Mouse (Mus musculus): ENCODE measurements around the gene Col6a6.

The Col6a6 gene

DNA sequence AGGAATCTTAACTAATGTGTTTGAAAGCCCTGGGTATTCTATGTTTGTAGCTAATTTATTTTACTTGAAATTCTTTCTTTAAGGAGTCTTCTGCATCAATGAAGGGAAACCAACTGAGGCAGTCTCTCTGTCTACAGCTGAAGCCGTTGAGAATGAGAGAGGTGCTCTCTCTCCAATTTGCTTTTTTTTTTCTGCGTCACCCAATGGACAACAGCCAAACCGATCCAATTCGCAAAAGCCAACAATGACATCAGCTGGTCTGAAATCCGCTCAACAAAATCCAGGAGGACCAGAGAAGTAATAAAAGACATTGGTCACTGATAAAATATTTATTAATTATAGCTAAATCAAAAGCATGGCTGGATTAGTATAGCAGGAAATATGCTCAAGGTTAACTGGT, 26.5 kb downstream of the Col6a6 start:
- DNase-seq (ENCODE audit: low spot score in 2 of 2): peak in 1 of 2 experiments; percentile 10

DNA sequence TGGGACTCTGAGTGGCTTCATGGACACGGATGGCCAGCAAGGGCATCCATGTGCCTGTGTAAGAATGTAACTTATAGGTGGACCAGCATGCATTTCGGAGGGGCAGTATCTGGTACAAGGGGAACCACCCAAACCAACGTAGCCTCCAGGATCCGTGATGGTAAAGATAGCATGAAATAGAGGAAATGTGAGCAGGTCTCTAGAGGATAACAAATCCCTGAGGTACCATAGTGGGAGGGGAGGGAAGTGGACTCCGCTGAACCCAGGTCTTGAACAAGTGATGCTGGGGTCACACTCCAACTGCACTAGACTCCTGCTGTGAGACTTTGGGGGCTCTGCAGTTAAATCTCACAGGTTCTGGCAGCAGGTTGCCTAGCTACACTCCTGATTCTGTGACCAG, 27.7 kb downstream of the Col6a6 start:
- DNase-seq (ENCODE audit: low spot score in 2 of 2): no peak

DNA sequence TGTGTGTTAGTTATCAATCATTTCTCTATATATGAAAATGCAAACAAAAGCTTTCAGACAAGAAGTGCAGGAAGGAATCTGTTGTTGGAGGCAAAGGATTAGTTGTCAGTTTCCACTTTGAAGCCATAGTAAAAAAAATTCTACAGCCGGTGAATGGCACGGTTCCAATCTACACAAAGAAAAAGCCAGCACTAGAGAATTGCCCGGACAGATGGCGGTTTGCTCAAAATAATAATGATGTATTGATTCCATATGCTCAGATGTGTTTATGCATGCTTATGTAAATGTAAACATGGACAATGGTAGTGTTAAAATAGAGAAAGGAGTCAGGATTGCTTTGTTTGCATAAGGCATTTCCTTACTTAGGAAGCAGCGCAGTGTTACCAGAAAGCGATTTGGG, 31.8 kb downstream of the Col6a6 start:
- no peak for DNase-seq (ENCODE audit: low spot score in 2 of 2)

DNA sequence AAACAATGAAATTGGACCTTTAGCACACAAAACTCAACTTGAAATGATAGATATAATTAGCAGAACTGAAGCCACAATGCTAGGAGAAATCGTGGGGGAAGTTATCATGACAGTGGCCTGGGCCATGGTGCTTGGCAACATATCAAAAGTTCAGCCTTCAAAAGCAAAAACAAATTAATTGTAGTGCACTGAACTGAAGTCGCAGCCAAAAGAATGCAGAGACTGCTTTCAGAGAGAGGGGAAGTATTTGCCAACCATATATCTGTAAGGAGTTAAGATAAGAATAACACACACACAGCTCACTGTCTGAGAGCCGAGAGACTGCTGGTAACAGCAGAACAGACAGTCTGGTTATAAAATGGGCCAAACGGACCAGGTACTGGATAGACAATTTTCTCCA, 33.0 kb downstream of the Col6a6 start:
- no peak for DNase-seq (ENCODE audit: low spot score in 2 of 2)

DNA sequence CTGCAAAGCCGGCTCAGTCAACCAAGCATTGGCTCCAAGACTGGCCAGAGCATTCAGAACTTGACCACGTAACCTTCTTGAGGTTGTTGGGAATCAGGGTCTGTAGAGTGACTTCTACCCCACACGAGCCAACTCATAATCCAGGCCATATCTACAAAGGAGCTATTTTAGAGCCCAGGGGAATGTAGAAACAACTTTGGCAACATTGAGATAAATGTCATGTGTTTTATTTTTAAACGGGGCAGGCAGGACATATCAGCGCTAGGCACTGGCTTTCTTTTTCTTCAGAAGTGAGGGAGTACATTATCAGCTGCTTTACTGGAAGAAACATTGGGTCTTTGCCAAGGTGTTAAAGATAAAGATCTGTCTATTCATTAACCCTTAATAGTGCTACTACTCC, 36.1 kb downstream of the Col6a6 start:
- DNase-seq (ENCODE audit: low spot score in 2 of 2): no peak

DNA sequence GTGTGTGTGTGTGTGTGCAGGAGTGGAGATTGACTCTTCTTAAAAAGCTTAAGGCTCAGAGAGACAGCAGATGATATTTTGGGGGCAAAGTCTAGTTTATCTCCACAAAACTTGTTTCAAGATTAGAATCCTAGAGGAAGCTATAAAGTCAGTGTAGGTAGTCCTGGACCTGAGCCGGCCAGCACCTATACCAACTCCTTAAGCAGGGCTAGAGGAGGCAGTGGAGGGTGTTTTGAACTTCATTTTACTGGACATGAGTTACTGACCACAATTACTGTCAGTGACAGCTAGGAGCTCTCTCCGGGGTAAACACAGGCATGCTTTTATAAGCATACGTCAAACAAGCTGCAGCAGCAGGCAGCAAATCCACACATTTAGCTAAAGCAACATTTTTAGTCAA, 39.8 kb downstream of the Col6a6 start:
- DNase-seq (ENCODE audit: low spot score in 2 of 2): no peak

DNA sequence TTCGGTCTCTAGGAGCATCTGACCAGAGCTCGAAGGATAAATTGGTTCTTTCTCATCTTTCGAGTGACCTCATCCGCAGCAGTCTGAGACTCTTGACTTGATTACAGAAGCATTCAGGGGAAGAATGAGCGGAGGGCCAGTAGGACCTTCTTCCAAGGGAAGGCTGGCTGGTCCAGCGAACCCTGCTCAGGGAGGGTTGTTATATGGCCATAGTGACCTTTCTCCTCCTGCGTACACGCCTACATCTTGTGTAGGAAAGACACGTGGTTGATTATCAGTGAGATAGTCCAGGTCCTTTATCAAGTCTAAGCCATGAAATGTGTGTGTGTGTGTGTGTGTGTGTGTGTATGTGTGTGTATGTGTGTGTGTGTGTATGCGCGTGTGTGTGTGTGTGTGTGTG, 40.2 kb downstream of the Col6a6 start:
- DNase-seq (ENCODE audit: low spot score in 2 of 2): no peak

DNA sequence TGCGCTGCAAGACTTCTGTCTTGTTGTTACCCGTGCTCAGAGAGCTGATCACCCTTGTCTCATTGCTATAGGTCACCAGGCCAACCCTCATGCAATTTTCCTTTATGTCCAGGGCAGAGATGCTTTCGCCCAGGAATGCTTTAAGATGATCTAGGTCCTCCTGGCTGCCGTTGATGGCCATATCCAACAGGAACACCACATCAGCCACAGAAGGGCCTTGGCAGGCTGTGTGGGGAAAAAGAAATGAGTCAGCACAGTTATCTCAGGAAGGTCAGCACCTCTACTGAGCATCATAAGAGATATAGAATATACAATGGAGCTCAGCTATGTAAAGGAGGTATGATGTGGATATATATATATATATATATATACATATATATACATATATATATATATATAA, 43.9 kb downstream of the Col6a6 start:
- no peak for DNase-seq (ENCODE audit: low spot score in 2 of 2)

DNA sequence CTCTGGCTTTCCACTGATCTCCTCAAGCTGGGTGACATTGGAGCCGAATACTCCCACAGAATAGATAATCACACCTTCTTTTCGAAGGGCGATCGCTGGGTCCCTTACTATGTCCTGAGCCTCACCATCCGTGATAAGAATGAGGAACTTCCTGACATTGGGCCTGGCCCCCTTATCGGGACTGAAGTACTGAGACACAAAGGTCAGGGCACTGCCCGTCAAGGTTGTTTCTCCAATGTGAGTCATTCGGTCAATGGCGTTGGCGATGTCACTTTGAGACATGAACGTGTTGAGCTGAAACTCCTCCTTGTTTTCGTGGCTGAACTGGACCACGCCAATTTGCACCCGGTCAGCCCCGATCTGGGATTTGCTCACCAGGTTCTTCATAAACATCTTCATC, 47.3 kb downstream of the Col6a6 start:
- DNase-seq (ENCODE audit: low spot score in 2 of 2): no peak

DNA sequence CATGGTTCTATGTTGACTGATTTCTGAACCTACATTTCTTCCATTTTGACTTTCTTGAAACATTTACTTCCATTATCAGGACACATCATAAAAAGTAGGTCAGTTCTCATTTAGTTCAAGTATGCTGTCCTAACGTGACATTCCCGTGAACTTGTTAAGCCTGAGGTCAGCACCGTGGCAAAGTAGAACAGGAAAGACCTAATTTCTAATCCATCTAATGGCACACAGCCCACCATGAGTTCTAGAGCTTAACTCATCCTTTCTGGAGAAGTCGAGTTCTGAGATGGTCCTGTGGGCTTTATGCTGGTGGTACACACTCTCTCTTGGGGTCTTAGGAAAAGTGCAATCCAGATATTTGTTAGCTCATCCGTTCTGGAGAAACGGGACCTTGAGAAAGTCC, 49.2 kb downstream of the Col6a6 start:
- DNase-seq (ENCODE audit: low spot score in 2 of 2): no peak

DNA sequence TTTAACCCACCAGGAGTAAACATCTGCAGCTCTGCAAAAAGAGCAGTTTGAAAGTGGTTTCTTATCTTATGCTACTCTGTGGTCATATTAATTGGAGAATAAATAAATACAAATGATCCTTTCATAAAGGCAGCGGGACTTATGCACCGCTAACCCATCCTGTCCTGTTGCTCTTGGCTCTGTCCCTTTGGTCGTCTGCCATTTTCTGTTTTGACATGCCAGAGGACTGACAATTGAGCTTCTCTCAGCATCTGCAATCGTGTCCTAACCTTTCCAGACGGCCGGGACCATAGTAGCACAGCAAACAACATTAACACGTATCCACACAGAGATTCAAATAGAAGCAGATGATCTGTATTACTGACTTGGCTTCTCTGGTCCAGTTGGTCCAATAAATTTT, 53.1 kb downstream of the Col6a6 start:
- peak in 1 of 2 experiments; percentile 44 for DNase-seq (ENCODE audit: low spot score in 2 of 2)

DNA sequence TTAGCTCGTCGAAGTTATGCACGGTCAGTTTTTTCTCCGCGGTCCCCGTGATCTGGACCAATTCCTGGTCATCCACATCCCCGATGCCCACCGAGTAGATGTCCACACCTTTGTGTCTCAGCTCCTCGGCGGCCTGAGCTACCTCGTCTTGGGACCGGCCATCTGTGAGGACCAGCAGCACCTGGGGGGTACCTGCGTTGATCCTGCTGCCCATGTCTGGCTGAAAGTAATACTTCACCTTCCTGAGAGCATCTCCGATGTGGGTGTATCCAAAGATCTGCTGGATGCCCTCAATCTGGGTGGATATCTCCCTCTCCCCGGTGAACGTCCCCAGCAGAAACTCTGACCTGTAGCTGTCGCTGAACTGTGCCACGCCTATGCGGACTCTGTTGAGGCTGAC, 53.6 kb downstream of the Col6a6 start:
- DNase-seq (ENCODE audit: low spot score in 2 of 2): no peak

DNA sequence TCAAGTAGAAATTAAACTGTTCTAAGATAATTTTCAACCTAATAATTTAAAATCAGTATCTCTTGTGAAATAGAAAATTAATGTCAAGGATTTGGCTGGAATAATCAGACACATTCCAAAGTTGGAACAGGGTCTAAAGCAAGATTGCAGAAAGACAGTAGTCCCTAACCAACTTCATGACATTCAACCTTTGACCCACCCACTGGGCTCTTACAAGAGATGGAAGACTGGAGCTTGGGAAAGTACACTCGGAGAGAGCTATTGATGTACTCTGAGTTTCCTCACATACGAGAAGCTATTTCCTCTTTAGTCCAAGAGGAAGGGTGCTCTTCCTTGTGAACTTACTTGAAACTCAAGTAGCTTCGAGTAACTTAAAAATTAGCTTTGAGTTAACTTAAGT, 56.6 kb downstream of the Col6a6 start:
- no peak for DNase-seq (ENCODE audit: low spot score in 2 of 2)

DNA sequence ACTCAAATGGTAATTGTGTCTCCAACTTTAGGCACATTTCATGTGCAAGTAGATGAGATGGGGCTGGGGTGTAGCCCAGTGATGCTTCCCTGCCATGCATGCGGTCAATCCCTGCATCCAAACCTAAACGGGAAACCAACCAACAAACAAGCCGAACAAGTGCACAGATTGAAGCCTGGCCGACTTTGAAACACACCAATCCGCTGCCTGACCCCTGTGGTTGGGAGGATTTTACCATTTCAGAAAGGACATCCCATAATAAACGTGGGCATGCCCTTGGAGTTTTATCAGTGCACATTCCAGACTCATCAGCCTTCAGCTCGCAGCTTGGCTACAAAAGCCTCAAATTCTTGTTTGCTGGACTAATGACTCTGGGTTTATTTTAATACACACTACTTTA, 57.3 kb downstream of the Col6a6 start:
- DNase-seq (ENCODE audit: low spot score in 2 of 2): no peak

DNA sequence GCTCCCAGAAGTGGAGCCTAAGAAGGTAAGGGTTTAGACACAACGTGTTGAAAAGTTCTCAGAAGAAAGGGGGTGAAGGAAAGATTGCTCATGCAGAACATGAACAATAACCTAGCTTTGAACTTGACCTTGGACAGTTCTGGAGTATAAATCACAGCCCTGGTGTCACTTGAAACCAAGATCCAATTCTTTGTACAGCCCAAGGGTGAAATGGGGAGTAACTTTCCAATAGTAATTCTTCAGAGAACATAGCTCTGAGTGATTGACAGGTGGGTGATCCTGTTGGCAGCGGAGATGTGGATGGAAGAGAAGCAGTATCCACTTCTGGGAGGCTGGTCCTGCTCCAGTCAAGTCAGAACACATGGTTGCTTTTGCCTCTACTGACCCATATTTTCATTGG, 62.1 kb downstream of the Col6a6 start:
- no peak for DNase-seq (ENCODE audit: low spot score in 2 of 2)

DNA sequence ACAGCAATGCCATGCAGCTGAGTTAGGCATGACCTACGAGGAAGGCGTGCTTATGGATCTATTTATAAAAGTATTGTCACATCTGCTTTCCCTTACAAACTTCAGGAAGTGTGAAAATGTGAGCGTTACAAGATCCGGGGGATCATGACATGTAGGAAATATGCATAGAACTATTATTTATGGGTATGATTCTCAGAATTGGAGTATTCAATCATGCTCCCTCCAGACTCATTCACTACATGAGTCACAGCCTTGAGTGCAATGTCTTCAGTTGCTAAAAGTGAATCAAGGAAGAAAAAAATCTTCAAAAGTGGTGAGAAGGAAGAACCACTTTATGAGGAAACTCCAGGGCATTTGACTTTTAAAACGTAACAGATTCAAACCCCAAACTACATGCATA, 63.3 kb downstream of the Col6a6 start:
- no peak for DNase-seq (ENCODE audit: low spot score in 2 of 2)

DNA sequence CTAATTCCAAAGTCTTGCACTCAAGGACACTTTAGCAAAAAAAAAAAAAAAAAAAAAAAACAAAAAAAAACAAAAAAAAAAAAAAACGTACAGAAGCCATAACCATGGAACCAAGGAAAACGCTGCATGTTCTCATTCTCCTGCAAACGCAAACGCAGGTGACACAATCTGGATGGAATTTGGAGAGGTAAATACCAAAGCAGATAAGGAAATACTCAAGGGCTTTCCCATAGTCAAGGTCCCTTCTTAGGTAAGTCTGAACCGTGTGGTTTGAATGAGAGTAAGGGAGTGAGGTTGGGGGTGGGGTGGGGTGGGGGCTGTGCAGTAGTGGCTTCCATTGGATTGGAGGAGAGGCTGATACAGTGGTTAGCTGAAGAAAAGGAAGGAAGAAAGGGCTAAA, 63.8 kb downstream of the Col6a6 start:
- no peak for DNase-seq (ENCODE audit: low spot score in 2 of 2)

DNA sequence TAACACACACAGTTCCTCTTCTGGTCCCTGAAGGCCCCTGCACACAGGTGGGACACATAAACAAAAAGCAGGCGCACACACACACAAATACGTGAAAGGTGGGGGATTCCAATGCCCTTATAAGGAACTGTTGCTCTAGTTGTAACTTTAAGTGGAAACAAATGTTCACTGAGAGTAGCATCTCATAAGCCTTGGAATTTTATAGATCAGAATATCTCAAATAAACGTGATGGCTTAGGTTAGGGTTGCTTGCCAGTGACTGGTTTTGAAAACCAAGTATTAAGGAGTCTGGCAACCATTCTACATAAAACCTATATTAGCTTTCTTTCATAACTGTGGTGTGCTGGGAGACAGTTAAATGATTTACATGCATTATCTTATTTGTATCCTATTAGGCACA, 64.3 kb downstream of the Col6a6 start:
- no peak for DNase-seq (ENCODE audit: low spot score in 2 of 2)

DNA sequence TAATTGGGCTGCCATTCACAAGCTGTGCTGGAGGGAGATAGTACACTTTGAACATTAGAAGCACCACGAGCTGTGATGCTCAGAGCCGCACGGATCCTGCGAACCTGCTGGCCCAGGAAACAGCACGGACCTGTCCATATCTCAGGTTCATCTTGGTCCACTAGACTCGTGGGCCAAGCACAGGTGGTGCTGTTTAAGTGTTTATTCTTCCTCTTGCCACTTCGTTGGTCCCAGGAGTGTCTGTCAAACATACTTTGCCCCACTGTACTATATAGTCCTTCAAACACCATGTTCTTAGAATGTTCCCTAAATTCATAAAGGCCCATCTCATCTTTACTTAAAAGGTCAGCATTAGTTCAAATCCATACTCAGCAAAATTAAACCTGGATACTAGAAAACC, 65.7 kb downstream of the Col6a6 start:
- DNase-seq (ENCODE audit: low spot score in 2 of 2): no peak

DNA sequence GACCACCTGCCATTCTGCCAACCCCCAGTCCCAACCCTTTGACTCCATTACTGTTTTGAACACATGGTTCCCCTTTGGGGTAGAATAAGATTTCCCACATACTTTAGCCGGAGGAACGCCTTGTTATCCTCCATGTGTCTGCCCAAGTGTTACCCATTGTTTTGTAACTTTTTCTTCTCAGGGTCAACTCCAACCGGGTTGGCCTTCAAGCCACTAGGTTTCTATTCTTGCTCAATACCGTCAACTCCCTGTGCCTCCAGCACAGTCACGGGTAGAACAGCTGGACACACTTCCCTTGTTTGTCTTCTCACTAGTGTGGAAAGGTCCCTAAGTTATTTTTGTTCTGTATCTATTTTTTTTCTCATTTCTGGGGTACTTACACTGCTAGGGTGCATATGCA, 69.1 kb downstream of the Col6a6 start:
- DNase-seq (ENCODE audit: low spot score in 2 of 2): no peak

DNA sequence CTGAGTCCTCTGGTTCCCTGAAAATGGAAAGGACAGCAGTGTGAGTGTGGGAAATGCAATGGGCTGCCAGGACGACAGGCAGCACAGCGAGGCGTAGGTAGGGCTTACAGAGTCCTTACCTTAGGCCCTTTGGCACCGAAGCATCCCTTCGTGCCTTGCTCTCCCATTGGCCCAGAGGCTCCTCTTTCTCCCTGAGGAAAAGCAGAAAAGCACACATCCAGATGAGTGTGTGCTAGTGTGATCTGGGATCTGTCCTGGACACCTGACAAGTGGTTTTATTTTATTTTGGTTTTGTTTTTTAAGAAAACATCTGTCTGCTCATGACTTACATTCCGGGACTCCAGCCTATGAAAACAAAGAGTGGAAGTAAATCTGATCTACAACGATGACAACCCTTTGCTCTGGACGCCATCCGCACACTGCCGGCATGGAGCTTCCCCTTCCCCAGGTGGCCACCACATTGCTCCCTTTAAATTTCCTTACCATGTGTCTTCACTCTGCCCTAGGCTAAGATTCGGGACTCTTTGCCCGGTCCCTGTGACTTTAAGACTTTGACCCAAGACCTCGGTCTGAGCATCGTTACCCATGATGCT, 69.7 kb downstream of the Col6a6 start:
- DNase-seq (ENCODE audit: low spot score in 2 of 2): no peak

DNA sequence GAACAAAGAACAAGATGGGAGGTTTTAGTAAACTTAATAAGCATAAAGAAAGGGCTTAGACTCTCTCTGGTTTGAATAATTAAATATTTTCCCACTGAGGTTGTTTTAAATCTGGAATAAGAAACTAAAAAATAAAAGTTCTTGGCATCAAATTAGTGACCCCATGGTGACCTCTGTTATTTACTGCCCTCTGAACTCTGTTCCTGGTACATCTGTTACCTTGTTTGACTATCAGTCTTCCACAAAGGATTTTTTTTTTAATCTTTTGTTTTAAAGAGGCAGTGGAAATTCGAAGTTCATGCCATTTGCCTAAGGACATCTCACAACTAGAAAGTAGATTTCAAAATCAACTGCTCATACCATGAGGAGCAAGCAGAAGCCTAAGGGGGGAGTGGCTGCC, 73.7 kb downstream of the Col6a6 start:
- DNase-seq (ENCODE audit: low spot score in 2 of 2): no peak

DNA sequence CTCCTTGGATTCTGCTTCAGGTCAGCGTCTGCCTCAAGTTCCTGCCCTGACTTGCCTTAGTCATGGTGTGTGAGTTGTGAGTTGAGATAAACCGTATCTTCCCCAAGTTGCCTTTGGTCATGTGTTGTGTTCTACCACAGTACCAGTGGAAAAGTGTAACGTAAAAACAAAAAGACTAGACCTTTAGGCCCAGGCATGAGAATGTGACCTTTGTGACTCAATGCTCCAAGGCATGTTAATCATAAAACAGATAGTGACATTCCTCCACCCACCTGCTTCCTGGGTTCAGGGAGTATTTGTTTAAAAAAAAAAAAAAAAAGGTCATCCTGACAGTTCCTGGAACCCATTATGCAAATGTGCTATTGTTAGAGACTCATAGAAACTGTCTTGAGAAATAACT, 82.1 kb downstream of the Col6a6 start:
- no peak for DNase-seq (ENCODE audit: low spot score in 2 of 2)

DNA sequence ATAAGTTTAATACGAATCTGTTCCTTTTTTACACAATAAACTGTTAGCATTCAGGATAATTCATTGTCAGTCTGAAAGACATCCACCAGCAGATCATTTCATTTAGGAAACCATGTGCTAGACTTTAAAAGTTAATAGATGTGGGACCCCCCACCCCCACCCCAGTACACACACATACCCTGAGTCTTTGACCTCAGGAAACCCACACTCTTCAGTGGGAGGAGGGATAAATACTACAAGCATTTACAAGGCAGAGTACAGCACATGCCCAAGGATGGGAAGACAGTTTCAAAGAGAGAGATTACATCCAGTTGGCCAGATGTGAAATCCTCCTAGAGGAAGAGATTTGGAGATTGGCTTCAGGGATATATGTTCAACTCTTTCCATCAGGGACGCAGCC, 87.5 kb downstream of the Col6a6 start:
- no peak for DNase-seq (ENCODE audit: low spot score in 2 of 2)

DNA sequence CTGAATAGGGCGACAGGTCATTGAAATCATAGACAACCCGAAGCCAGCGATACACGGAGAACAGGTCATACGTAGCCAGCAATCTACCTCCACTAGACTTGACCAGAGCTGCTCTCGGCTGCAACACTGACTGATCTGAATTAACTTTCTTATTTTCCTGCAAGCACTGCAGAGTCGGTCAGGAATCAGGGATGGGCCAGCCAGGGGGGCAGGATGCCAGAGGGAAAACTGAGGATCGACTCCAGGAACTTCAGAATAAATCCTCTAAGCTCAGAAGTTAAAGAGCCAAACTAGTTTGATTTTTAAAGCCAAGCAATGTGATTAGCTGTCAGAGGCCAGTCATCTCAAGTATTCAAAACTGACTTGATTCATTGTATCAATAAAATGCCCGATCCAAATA, 88.5 kb downstream of the Col6a6 start:
- peak in 1 of 2 experiments; percentile 22 for DNase-seq (ENCODE audit: low spot score in 2 of 2)
